Mouse (Mus musculus) cerebral cortex, adult 2 months (tissue): ENCODE results near the gene Nars2.

Source experiments
- WGBS: fragments of 180-500 bp; shearing (Covaris S2); methylation state at CpG from one replicate; pipeline ENCODE4 v1.1.7; 2018; 5-methylcytosine and 5-hydroxymethylcytosine counted together

Gene Nars2

GRCm38 (mm10) chr7:96951281-96952051 is at the start of gene Nars2:
Gene Nars2, plus strand, starts transcription at chr7:96951505.
- WGBS = under 1% methylated on average over 62 of the region's 62 CpGs

GRCm38 (mm10) chr7:96902183-96902582 is 49.1 kb upstream of the Nars2 start:
- WGBS = 77% methylated on average over 5 of the region's 5 CpGs

- WGBS = 59% methylated on average over 17 of the region's 17 CpGs
Observed at GRCm38 (mm10) chr7:96903088-96903985, 48.0 kb upstream of the Nars2 start.

- 65% methylated on average over 3 of the region's 3 CpGs for WGBS
Observed at GRCm38 (mm10) chr7:96904442-96904841, 46.9 kb upstream of the Nars2 start.

DNA sequence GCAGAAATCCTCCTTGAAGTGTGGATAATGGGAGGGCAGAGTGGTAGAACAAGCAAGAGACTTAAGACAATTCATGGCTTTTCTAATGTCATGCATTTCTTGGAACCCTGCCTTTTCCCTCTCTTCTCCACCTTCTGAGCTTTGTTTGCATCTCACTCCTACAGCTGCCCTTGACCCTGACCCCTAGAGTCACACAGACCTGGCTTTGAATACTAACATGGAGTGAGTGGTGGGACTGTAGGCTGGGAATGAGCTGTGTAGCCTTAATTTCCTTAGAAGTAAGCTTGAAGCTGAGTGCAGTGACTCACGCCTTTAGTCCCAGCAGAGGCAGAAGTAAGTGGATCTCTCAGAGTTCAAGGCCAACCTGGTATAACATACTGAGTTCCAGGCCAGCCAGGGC is 46.4 kb upstream of the Nars2 start:
- 95% methylated on average over 1 of the region's 1 CpGs for WGBS

DNA sequence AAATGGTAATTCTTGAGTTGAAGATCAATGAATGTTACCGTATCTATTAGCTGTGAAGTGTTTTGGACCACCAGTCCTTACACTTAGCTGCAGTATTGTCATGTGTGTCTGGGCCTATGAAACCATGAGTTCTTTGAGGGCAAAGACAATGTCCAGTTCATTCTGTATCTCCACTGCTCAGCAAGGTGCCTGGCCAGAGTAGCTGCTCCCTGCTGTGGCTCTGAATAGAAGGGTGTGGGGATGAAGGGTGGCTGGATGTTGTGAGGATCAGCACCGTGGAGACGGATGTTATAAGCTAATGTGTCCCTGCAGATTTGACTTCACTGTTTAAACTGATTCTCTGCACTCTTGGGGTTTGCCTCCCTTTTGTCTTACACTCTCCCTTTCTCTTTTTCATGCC is 45.9 kb upstream of the Nars2 start:
- WGBS = 88% methylated on average over 3 of the region's 3 CpGs

DNA sequence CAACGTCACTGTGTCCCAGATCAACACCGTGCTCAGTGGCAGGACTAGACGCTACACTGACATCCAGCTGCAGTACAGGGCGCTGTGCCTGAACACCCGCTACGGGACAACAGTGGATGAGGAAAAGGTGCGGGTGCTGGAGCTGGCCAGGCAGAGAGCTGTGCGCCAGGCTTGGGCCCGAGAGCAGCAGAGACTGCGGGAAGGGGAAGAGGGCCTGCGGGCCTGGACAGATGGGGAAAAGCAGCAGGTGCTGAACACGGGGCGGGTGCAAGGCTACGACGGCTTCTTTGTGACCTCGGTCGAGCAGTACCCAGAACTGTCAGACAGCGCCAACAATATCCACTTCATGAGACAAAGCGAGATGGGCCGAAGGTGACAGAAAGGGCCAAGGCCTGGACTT is 45.1 kb upstream of the Nars2 start:
- 92% methylated on average over 20 of the region's 20 CpGs for WGBS

- WGBS = 61% methylated on average over 16 of the region's 16 CpGs
Observed at GRCm38 (mm10) chr7:96907971-96908680, 43.2 kb upstream of the Nars2 start.

DNA sequence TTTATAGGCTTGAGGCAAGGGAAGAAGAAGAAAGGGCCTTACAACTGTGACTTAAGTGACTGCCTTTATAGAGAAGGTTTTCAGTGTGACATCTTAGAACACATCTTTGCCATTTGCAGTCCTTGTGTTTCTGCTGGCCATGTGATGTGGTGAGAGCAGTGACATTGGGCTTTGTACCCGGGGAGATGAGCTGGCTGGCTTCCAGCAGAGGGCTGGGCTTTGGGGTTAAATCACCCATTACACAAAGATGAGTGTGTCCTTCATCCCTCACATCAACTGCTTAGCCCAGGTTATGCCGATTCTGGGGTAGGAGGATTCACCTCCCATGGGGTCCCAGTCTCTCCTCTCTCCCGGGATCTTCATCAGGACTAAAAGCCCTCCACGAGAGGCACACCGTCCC is 41.4 kb upstream of the Nars2 start:
- 83% methylated on average over 5 of the region's 5 CpGs for WGBS

GRCm38 (mm10) chr7:96910310-96910960 is 40.9 kb upstream of the Nars2 start:
- WGBS = 88% methylated on average over 12 of the region's 12 CpGs

DNA sequence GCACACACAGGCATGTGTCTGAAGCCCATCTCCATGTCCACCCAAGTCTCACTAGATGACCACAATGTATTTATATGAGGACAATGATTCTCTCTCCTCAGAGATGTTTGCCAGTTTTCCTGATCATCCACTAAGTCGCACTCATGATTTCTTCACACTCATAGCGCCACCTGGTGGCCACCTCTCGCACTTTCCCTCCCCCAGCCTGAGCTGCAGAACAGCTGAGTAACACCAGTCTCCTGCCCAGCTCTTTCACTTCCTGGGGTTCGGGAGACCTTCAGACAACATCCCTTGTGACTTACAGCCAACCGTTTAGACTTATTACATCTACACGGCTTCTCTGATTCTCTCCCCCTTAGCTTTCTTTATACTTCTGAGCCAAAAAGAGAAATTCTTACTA is 37.3 kb upstream of the Nars2 start:
- 3% methylated on average over 6 of the region's 6 CpGs for WGBS

- WGBS = 0% methylated on average over 2 of the region's 2 CpGs
Observed at GRCm38 (mm10) chr7:96915452-96916105, 35.7 kb upstream of the Nars2 start.

DNA sequence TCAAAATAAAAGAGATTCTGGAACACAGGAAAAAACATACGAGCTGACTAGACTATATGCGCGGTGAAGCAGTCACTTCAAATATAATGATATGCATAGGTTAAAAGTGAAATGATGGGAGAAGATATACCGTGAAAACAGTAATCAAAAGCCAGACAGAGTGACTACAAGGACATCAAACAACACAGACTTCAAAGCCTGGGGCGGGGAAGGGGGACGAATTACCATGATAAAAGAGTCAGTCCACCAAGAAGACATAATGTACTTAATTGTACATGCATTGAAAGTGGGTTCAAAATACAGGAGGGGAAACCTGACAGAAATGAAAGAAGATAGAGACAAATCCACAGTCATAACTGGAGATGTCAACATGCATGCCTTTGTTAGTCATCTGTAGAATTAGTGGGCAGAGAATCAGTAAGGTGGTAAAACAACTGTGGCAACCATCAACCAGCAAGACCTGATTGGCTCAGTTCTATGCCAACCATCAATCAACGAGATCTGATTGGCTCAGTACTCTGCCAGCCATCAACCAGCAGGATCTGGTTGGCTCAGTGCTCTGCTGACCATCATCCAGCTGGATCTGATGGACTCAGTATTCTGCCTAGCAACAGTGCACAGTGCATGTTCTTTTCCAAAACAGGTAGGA is 30.7 kb upstream of the Nars2 start:
- 60% methylated on average over 7 of the region's 7 CpGs for WGBS

DNA sequence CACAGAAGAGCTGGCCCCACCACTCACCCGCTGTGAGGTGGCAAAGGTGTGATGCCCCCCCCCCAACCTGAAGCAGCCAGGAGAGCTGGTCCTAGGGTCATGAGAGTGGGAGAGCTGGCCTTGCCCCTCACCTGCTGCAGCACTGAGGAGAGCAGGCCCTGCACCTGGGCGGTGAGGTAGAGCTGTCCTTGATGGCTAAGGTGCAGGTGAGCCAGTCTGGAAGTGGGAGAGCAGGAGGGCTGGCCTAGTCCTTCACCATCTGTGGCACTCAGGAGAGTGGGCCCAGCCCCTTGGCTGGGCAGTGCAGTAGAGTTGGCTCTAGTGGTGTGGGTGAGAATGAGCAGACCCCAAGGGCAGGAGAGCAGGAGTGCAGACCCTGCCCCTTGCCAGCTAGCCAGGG is 28.4 kb upstream of the Nars2 start:
- WGBS = 97% methylated on average over 2 of the region's 2 CpGs

- WGBS = 44% methylated on average over 5 of the region's 5 CpGs
Observed at GRCm38 (mm10) chr7:96943715-96944377, 7.5 kb upstream of the Nars2 start.

DNA sequence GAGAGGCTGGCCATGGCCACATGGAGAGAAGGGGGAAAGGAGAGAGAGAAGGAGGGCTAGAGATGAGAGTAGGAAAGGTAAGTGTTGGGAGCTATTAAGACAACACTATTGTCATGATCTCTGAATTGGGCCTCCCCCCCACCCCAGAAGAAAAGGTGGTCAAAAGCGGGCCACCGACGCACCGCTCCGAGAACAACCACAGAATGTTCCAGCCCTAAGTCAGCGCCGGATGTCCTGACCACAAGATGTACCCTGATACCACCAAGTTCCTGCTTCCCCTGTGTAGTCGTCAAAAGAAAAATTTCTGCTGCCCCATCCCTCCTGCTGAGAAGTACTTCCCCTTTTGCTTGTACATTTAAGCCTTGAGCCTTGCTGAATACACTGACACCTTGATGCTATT is 4.8 kb upstream of the Nars2 start:
- WGBS = 82% methylated on average over 8 of the region's 8 CpGs

- 30% methylated on average over 5 of the region's 5 CpGs for WGBS
Observed at GRCm38 (mm10) chr7:96952094-96952493, 789 bp downstream of the Nars2 start.

- WGBS = 98% methylated on average over 5 of the region's 5 CpGs
Observed at GRCm38 (mm10) chr7:96959168-96959567, 7.9 kb downstream of the Nars2 start.

GRCm38 (mm10) chr7:96967188-96967587 is 15.9 kb downstream of the Nars2 start:
- WGBS = 45% methylated on average over 3 of the region's 3 CpGs

DNA sequence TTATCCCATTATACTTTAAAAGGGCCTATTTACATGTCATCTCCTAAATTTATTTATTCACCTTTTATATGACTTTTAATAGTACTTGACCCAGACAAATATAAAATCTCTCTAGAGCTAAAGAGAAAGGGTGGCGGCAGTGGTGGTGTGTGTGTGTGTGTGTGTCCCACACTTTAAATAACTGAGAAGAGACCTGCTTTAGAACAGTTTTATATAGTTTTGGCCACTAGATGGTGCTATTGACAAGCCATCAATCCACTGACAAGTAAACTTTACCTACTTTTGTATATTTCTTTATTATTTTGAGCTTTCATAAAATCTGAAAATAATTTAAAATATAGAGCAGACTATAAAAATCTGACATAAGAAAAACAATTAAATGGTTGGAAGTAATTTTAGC is 19.1 kb downstream of the Nars2 start:
- WGBS = 4% methylated on average over 1 of the region's 1 CpGs
